Mouse (Mus musculus) midbrain, embryonic 16.5 days (tissue): Measurements from ENCODE around the gene Ppp1r14b. TPM values are rescaled to one million over a fixed set of nuclear protein-coding genes. Genes with fewer than 3 reads are reported as not detected.

Source experiments
- ATAC-seq: fragments of 200-750 bp; cut with Nextera tagmentation; 2 replicates; pipeline ENCODE4 v1.8.0; 2017; ENCODE audit warnings: moderate TSS enrichment
- H3K27ac ChIP-seq: fragments of 300-500 bp; sonication (generic); 2 replicates; pipeline ENCODE4 v1.5.1; 2014; ENCODE audit warnings: mild to moderate bottlenecking, low read length, mixed read lengths
- H3K27me3 ChIP-seq: fragments of 300-500 bp; sonication (generic); 2 replicates; pipeline ENCODE4 v1.6.1; 2014; ENCODE audit warnings: low read depth, low read length, mixed read lengths; ENCODE audit not compliant: control insufficient read depth, insufficient read depth
- H3K36me3 ChIP-seq: fragments of 300-500 bp; sonication (generic); 2 replicates; pipeline ENCODE4 v1.6.1; 2014; ENCODE audit warnings: mild to moderate bottlenecking, low read length, moderate library complexity, mixed read lengths; ENCODE audit not compliant: control insufficient read depth, insufficient read depth
- H3K4me1 ChIP-seq: fragments of 300-500 bp; sonication (generic); 2 replicates; pipeline ENCODE4 v1.6.1; 2014; ENCODE audit warnings: mild to moderate bottlenecking, low read length, mixed read lengths; ENCODE audit not compliant: control insufficient read depth, insufficient read depth
- H3K4me2 ChIP-seq: fragments of 300-500 bp; sonication (generic); 2 replicates; pipeline ENCODE4 v1.6.1; 2014; ENCODE audit warnings: mild to moderate bottlenecking, low read length, mixed read lengths
- H3K4me3 ChIP-seq: fragments of 300-500 bp; sonication (generic); 2 replicates; pipeline ENCODE4 v1.5.1; 2014; ENCODE audit warnings: low read depth, mild to moderate bottlenecking, low read length, moderate library complexity, mixed read lengths
- H3K9ac ChIP-seq: fragments of 300-500 bp; sonication (generic); 2 replicates; pipeline ENCODE4 v1.6.1; 2014; ENCODE audit warnings: low read depth, low read length, mixed read lengths
- H3K9me3 ChIP-seq: fragments of 300-500 bp; sonication (generic); replicated peaks from 2 replicates; pipeline ENCODE4 v1.6.1; 2014; ENCODE audit warnings: mild to moderate bottlenecking, low read length, mixed read lengths; ENCODE audit not compliant: control insufficient read depth, poor library complexity, severe bottlenecking
- WGBS: fragments of 180-500 bp; shearing (Covaris S2); extraction: QIAGEN DNeasy Blood & Tissue Kit; methylation state at CpG from one replicate; pipeline ENCODE4 v1.1.7; 2014; 5-methylcytosine and 5-hydroxymethylcytosine counted together
- polyA plus RNA-seq: library from polyadenylated mRNA; unstranded; fragments of >200 nt; fragmentation: Nextera tagmentation; extraction: Ambion mirVana; gene quantifications from 2 replicates; pipeline ENCODE4 v1.2.1, GENCODE M21; 2015

Gene Ppp1r14b
- polyA plus RNA-seq, 1 experiment from 2014 or later: 111 TPM

- Histone ChIP-seq H3K4me3 (peak overlapping the region; percentile 61), H3K27me3 (no peaks in the 10 kb centered on the region), H3K27ac (peak overlapping the region; percentile 93), H3K4me2 (peak overlapping the region; percentile 82), H3K9ac (peak overlapping the region; percentile 70), H3K4me1 (peaks cover 17% of the 10 kb centered on the region), H3K36me3 (no peaks in the 10 kb centered on the region), H3K9me3 (no peaks in the 10 kb centered on the region)
- peak; percentile 33 for ATAC-seq
- 3% methylated on average over 31 of the region's 31 CpGs for WGBS
Observed at GRCm38 (mm10) chr19:6951994-6952711, 22.6 kb upstream of the Ppp1r14b start.

GRCm38 (mm10) chr19:6952712-6953037, 22.1 kb upstream of the Ppp1r14b start:
- peak overlapping the region; percentile 61 for H3K4me3 ChIP-seq
- peak overlapping the region; percentile 82 for H3K4me2 ChIP-seq
- WGBS: 19% methylated on average over 3 of the region's 3 CpGs
- ATAC-seq: no peak
- H3K27me3 ChIP-seq: no peaks in the 10 kb centered on the region
- no peaks in the 10 kb centered on the region for H3K36me3 ChIP-seq
- H3K9ac ChIP-seq: peak overlapping the region; percentile 70
- no peaks in the 10 kb centered on the region for H3K9me3 ChIP-seq
- H3K27ac ChIP-seq: peak overlapping the region; percentile 93
- H3K4me1 ChIP-seq: peaks cover 17% of the 10 kb centered on the region

GRCm38 (mm10) chr19:6954046-6954445, 20.7 kb upstream of the Ppp1r14b start:
- WGBS: 53% methylated on average over 9 of the region's 9 CpGs
- Histone ChIP-seq H3K9ac (no peak overlapping the region), H3K4me2 (no peak overlapping the region), H3K27ac (no peak overlapping the region), H3K27me3 (no peaks in the 10 kb centered on the region), H3K4me1 (peaks cover 17% of the 10 kb centered on the region), H3K36me3 (no peaks in the 10 kb centered on the region), H3K4me3 (no peak overlapping the region), H3K9me3 (no peaks in the 10 kb centered on the region)
- no peak for ATAC-seq

GRCm38 (mm10) chr19:6955424-6955823, 19.3 kb upstream of the Ppp1r14b start:
- peaks cover 9% of the 10 kb centered on the region for H3K4me1 ChIP-seq
- H3K4me2 ChIP-seq: no peak overlapping the region
- no peaks in the 10 kb centered on the region for H3K27me3 ChIP-seq
- H3K36me3 ChIP-seq: no peaks in the 10 kb centered on the region
- H3K4me3 ChIP-seq: no peak overlapping the region
- H3K9ac ChIP-seq: no peak overlapping the region
- WGBS: 91% methylated on average over 7 of the region's 7 CpGs
- no peaks in the 10 kb centered on the region for H3K9me3 ChIP-seq
- ATAC-seq: no peak
- no peak overlapping the region for H3K27ac ChIP-seq

GRCm38 (mm10) chr19:6956461-6956860, 18.3 kb upstream of the Ppp1r14b start:
- no peak overlapping the region for H3K4me3 ChIP-seq
- ATAC-seq: no peak
- no peak overlapping the region for H3K4me2 ChIP-seq
- H3K9ac ChIP-seq: no peak overlapping the region
- H3K27ac ChIP-seq: no peak overlapping the region
- no peaks in the 10 kb centered on the region for H3K9me3 ChIP-seq
- 81% methylated on average over 10 of the region's 10 CpGs for WGBS
- no peaks in the 10 kb centered on the region for H3K36me3 ChIP-seq
- H3K27me3 ChIP-seq: no peaks in the 10 kb centered on the region
- H3K4me1 ChIP-seq: peaks cover 9% of the 10 kb centered on the region

GRCm38 (mm10) chr19:6968491-6969271, 6.1 kb upstream of the Ppp1r14b start:
- H3K27ac ChIP-seq: no peak overlapping the region
- peak overlapping the region; percentile 40; the same call in 1 of the 2 replicates for H3K4me3 ChIP-seq
- no peaks in the 10 kb centered on the region for H3K9me3 ChIP-seq
- peaks cover 11% of the 10 kb centered on the region for H3K4me1 ChIP-seq
- 17% methylated on average over 15 of the region's 15 CpGs for WGBS
- H3K9ac ChIP-seq: no peak overlapping the region
- H3K36me3 ChIP-seq: no peaks in the 10 kb centered on the region
- H3K4me2 ChIP-seq: peak overlapping the region; percentile 44
- no peak for ATAC-seq
- H3K27me3 ChIP-seq: peaks cover 21% of the 10 kb centered on the region

- WGBS: under 1% methylated on average over 20 of the region's 20 CpGs
- peaks cover 15% of the 10 kb centered on the region for H3K4me1 ChIP-seq
- no peak overlapping the region for H3K27ac ChIP-seq
- peak overlapping the region; percentile 38; the same call in 1 of the 2 replicates for H3K9ac ChIP-seq
- peaks cover 21% of the 10 kb centered on the region for H3K27me3 ChIP-seq
- peak overlapping the region; percentile 44 for H3K4me2 ChIP-seq
- no peak for ATAC-seq
- H3K9me3 ChIP-seq: no peaks in the 10 kb centered on the region
- no peaks in the 10 kb centered on the region for H3K36me3 ChIP-seq
- peak overlapping the region; percentile 40 for H3K4me3 ChIP-seq
Observed at GRCm38 (mm10) chr19:6969291-6969664, 5.5 kb upstream of the Ppp1r14b start.

GRCm38 (mm10) chr19:6969665-6970381, 4.9 kb upstream of the Ppp1r14b start:
- Histone ChIP-seq H3K4me1 (peaks cover 15% of the 10 kb centered on the region), H3K27me3 (peaks cover 21% of the 10 kb centered on the region), H3K36me3 (no peaks in the 10 kb centered on the region), H3K9ac (peak overlapping the region; percentile 38; the same call in 1 of the 2 replicates), H3K27ac (no peak overlapping the region), H3K4me3 (peak overlapping the region; percentile 40), H3K9me3 (no peaks in the 10 kb centered on the region), H3K4me2 (peak overlapping the region; percentile 44)
- WGBS: under 1% methylated on average over 44 of the region's 55 CpGs
- ATAC-seq: no peak
